Mouse (Mus musculus) embryonic facial prominence, embryonic 13.5 days (tissue): ENCODE data around the gene Ces1a. TPM values are rescaled to one million over a fixed set of nuclear protein-coding genes. Genes with fewer than 3 reads are reported as not detected.

Source experiments
- ATAC-seq: fragments of 200-750 bp; cut with Nextera tagmentation; 2 replicates; pipeline ENCODE4 v1.8.0; 2017; ENCODE audit warnings: low read depth; ENCODE audit not compliant: insufficient number of reproducible peaks, insufficient read depth, low FRiP score, low TSS enrichment
- H3K27ac ChIP-seq: fragments of 300-500 bp; sonication (generic); 2 replicates; pipeline ENCODE4 v1.5.1; 2015; ENCODE audit warnings: moderate library complexity, mild to moderate bottlenecking, inconsistent platforms
- H3K27me3 ChIP-seq: fragments of 300-500 bp; sonication (generic); 2 replicates; pipeline ENCODE4 v1.6.1; 2015; ENCODE audit warnings: mild to moderate bottlenecking, inconsistent platforms
- H3K36me3 ChIP-seq: fragments of 300-500 bp; sonication (generic); 2 replicates; pipeline ENCODE4 v1.6.1; 2015; ENCODE audit warnings: mild to moderate bottlenecking, inconsistent platforms
- H3K4me1 ChIP-seq: fragments of 300-500 bp; sonication (generic); 2 replicates; pipeline ENCODE4 v1.6.1; 2015; ENCODE audit warnings: inconsistent platforms
- H3K4me2 ChIP-seq: fragments of 300-500 bp; sonication (generic); 2 replicates; pipeline ENCODE4 v1.6.1; 2015; ENCODE audit warnings: moderate library complexity, mild to moderate bottlenecking, inconsistent platforms
- H3K4me3 ChIP-seq: fragments of 300-500 bp; sonication (generic); 2 replicates; pipeline ENCODE4 v1.5.1; 2015; ENCODE audit warnings: mild to moderate bottlenecking, inconsistent platforms
- H3K9ac ChIP-seq: fragments of 300-500 bp; sonication (generic); 2 replicates; pipeline ENCODE4 v1.6.1; 2015; ENCODE audit warnings: mild to moderate bottlenecking, inconsistent platforms
- H3K9me3 ChIP-seq: fragments of 300-500 bp; sonication (generic); 2 replicates; pipeline ENCODE4 v1.6.1; 2016; ENCODE audit warnings: inconsistent platforms
- WGBS: fragments of 180-500 bp; shearing (Covaris S2); methylation state at CpG from one replicate; pipeline ENCODE4 v1.1.7; 2015; ENCODE audit warnings: mixed read lengths; 5-methylcytosine and 5-hydroxymethylcytosine counted together
- polyA plus RNA-seq: library from polyadenylated mRNA; unstranded; fragments of >200 nt; fragmentation: Nextera tagmentation; extraction: Ambion mirVana; gene quantifications from 2 replicates; pipeline ENCODE4 v1.2.1, GENCODE M21; 2015

Ces1a gene
- polyA plus RNA-seq, 1 experiment from 2014 or later, result 0.25 TPM

DNA sequence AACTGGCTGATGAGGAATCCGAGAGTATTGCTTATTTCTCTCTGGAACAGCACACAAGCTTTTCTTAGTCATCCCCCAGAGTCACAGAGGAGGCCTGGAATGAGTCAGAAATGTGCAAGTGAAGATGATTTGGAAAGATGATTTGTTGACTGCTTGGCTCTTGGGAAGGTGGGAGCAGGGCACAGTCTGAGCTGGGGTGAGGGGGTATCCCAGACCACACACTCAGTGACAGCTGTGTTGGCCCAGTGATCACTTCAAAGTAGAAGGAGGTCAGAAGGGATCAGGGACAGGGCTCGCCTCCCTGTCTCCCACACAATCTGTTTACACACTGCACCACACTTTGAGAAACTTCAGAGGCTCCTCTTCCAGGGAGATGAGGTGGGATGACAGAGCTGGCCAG, 63.6 kb downstream of the Ces1a start:
- Histone ChIP-seq H3K4me2 (no peak overlapping the region), H3K9me3 (no peaks in the 10 kb centered on the region), H3K4me1 (0 out of 2 replicates have a peak, but pooled peaks cover 3% of the 10 kb centered on the region)

DNA sequence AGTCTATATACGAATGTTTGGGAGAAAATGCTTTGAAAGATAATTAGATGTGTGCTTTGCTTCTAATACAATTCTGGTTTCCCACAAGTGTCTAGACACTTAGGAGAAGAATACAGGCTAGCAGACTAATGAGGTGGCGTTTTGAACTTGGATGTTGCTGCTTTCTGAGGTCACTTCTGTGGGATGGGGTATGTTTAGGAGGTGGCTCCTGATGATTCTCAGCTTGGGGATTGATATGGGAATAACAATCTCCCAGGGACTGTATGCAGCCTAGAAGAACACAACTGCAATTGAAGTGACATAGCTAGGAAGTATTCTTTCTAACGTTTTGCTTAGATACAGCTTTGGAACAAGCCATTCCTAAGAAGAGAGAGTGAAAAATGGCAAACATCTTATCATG, 65.5 kb downstream of the Ces1a start:
- Histone ChIP-seq H3K4me3 (no peak overlapping the region), H3K4me2 (no peak overlapping the region), H3K36me3 (no peaks in the 10 kb centered on the region), H3K9me3 (no peaks in the 10 kb centered on the region), H3K9ac (no peak overlapping the region), H3K27me3 (no peaks in the 10 kb centered on the region), H3K27ac (no peak overlapping the region), H3K4me1 (0 out of 2 replicates have a peak, but pooled peaks cover 3% of the 10 kb centered on the region)
- WGBS, result 76% methylated on average over 3 of the region's 3 CpGs
- ATAC-seq, result no peak

More for the DNA sequence above, 63.6 kb downstream of the Ces1a start:
- H3K27me3 ChIP-seq, result no peaks in the 10 kb centered on the region
- H3K27ac ChIP-seq, result no peak overlapping the region
- no peak overlapping the region for H3K4me3 ChIP-seq
- no peak overlapping the region for H3K9ac ChIP-seq
- 67% methylated on average over 2 of the region's 2 CpGs for whole genome bisulfite sequencing
- no peak for ATAC-seq
- H3K36me3 ChIP-seq, result no peaks in the 10 kb centered on the region

DNA sequence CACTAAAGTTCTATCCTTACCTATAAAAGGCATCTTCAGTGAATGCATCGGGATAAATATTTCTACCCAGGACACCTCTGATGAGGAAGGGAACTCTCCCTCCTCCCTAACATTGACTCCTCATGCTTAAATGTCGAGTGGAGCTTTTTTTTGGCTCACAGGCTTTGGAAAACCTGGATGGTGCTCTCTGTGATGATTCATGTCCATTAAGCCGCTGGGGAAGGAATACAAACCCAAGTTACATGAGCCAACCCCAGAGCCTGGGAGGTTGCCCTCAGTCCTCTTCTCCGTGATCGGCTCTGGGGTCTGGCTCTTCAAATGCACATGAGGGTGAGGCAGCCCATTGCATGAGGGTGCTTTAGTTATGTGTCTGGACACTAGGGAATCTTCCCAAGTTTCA, 71.3 kb downstream of the Ces1a start:
- Histone ChIP-seq H3K4me2 (no peak overlapping the region), H3K36me3 (no peaks in the 10 kb centered on the region), H3K9me3 (no peaks in the 10 kb centered on the region), H3K27ac (no peak overlapping the region; the same call in 1 of the 2 replicates), H3K9ac (no peak overlapping the region), H3K4me3 (no peak overlapping the region), H3K4me1 (peaks cover 9% of the 10 kb centered on the region; the same call in 1 of the 2 replicates), H3K27me3 (no peaks in the 10 kb centered on the region)
- no peak for ATAC-seq
- WGBS, result 88% methylated on average over 5 of the region's 5 CpGs

DNA sequence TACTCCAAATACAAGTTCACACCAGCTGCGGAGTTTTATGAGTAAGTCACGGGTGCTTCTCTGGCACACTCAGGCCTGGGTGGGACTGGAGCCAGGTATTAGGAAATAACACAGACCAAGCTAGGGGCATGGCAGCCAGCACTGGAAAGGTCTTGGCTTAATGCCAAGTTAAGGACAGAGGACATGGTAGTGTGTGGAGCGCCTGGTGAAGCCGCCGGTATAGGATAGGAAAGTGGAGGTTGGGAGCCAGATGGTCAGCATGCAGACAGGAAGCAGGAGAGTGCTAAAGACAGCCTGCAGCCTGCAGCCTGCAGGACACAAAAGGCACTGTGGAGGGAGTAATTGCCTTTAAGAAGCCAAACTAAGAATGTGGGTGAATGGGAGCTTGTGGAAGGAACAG, 75.0 kb downstream of the Ces1a start:
- ATAC-seq, result peak; percentile 10; the same call in 1 of the 2 replicates
- WGBS, result 66% methylated on average over 5 of the region's 5 CpGs
- no peak overlapping the region for H3K27ac ChIP-seq
- no peak overlapping the region for H3K4me2 ChIP-seq
- no peaks in the 10 kb centered on the region for H3K9me3 ChIP-seq
- no peak overlapping the region for H3K9ac ChIP-seq
- no peak overlapping the region for H3K4me3 ChIP-seq
- H3K4me1 ChIP-seq, result peaks cover 9% of the 10 kb centered on the region; the same call in 1 of the 2 replicates
- H3K36me3 ChIP-seq, result no peaks in the 10 kb centered on the region
- no peaks in the 10 kb centered on the region for H3K27me3 ChIP-seq

Other genes starting within 250 kb of the Ces1a start
- gene Mmp2, start 220.9 kb downstream of the Ces1a start, polyA plus RNA-seq, result 256 and 306 TPM in 2 replicates
- gene Lpcat2, start 192.9 kb downstream of the Ces1a start, polyA plus RNA-seq, result 8.5 and 9.4 TPM in 2 replicates
- gene Capns2, start 146.8 kb downstream of the Ces1a start, polyA plus RNA-seq, result 6.2 and 9.4 TPM in 2 replicates
- 0.74 and 0.87 TPM in 2 replicates for gene Slc6a2, start 88.1 kb downstream of the Ces1a start, polyA plus RNA-seq
- not detected in 2 replicates for gene Ces1b, start 31.8 kb upstream of the Ces1a start, polyA plus RNA-seq
- 0.17 TPM in 1 of 2 replicates, not detected in the other for gene Ces1c, start 83.1 kb upstream of the Ces1a start, polyA plus RNA-seq
- 2.4 and 3.2 TPM in 2 replicates for gene Ces1d, start 149.6 kb upstream of the Ces1a start, polyA plus RNA-seq
- not detected in 2 replicates for gene Ces1e, start 181.4 kb upstream of the Ces1a start, polyA plus RNA-seq
- gene Ces1f, start 231.6 kb upstream of the Ces1a start, polyA plus RNA-seq, result not detected in 2 replicates